Mouse (Mus musculus) testis, adult 2 months (tissue): ENCODE measurements around the gene Zfp931.
"Not testable (repeated sequence)": the region's sequence is repeated elsewhere in the genome, so short reads cannot be mapped to it uniquely, and the experiment has no call there.

Experiments used
- CTCF ChIP-seq: fragments of 200-500 bp; IDR thresholded peaks from 2 replicates; pipeline ENCODE4 v1.5.1; 2012; ENCODE audit warnings: low read depth, mild to moderate bottlenecking, inconsistent platforms, low read length, moderate library complexity; ENCODE audit not compliant: control insufficient read depth, insufficient read depth, insufficient replicate concordance
- POLR2A ChIP-seq: fragments of 200-500 bp; IDR thresholded peaks from 2 replicates; pipeline ENCODE4 v1.6.1; 2012; ENCODE audit warnings: low read depth, mild to moderate bottlenecking, inconsistent platforms, low read length, moderate library complexity; ENCODE audit not compliant: control insufficient read depth

GRCm38 (mm10) chr2:178027601-178028000 lies 50.7 kb downstream of the Zfp931 start:
- not testable (repeated sequence) for TF ChIP-seq CTCF, POLR2A
